ENCODE assay signal across 10 mouse cellular contexts in the genomic region with DNA sequence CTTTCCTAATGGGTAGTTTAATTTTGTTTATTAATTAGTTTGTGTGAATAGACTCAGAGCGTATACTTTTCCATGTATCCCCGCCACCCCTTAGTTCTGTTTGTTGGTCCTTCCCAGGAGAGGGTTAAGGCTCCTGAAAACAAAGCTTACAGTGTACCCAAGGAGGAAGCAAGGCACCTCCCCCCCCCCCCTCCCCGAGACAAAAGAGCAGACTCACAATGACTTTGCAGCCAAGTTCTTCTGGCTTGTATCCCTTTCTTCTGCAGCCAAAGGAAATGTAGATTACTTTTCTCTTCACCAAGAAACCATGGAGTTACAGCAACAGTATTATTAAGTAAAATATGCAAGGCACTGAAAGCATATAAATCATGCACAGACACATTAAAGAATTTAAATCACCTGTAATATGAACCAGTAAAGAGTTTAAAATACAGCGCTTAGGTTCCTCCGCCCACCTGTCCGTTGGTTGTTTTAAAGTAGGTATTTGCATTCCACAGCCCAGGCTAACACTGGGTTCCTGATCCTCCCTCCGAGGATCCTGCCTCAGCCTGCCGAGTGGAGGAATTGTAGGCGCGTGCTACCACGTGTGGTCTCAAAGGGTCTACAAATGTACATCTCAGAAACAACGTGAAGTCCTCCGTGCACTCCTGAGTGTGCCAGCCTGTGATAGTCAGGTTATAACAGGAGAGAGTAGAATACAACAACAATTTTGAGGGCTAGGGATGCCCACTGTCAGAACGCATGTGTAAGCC. TPM values are rescaled to one million over a fixed set of nuclear protein-coding genes. Genes with fewer than 3 reads are reported as not detected.
DNase-seq lines count a peak whose midpoint lies in the region; ATAC-seq and TF ChIP-seq lines count a peak whose summit lies in the region.
"Had no signal": no experiment of that assay in that cellular context is flagged by ENCODE, and none has a peak within 500 bp of the region (broad histone marks: within the 10 kb centered on the region; RNA-seq: fewer than 3 reads in every experiment).

No protein-coding gene starts in this region.

- 48% methylated on average over 14 of the region's 14 CpGs for WGBS in kidney, adult 2 months
- 42% methylated on average over 14 of the region's 14 CpGs for WGBS in liver, postnatal 0 days (ENCODE audit: insufficient replicate concordance)

- H3K4me3 ChIP-seq in kidney, adult 2 months (ENCODE audit: insufficient read depth, low read depth, low read length): no peak overlapping the region
- H3K4me3 ChIP-seq in MEL (ENCODE audit: control insufficient read depth in 1 of 2, insufficient read depth in 1 of 2, low read depth in 2 of 2, low read length in 2 of 2): peak overlapping the region; percentile 3 to 27; a peak in 3 of 4 replicates
- H3K4me3 ChIP-seq in liver, postnatal 0 days (ENCODE audit: low read depth, low read length): no peak overlapping the region
- H3K4me3 ChIP-seq: left cerebral cortex, adult 2 months had no signal

- H3K4me2 ChIP-seq in liver, postnatal 0 days (ENCODE audit: low read depth, low read length): peak overlapping the region; percentile 13; the same call in 1 of the 2 replicates

- no peaks in the 10 kb centered on the region for H3K9me3 ChIP-seq in MEL (replicated peaks; ENCODE audit: insufficient read depth, low read length)
- no peaks in the 10 kb centered on the region for H3K9me3 ChIP-seq in liver, postnatal 0 days (ENCODE audit: low read length)

- ATAC-seq in liver, postnatal 0 days: no peak
- no peak for ATAC-seq in erythroid progenitor cell, adult 5-6 weeks (replicated peaks; ENCODE audit: low FRiP score, poor library complexity, severe bottlenecking)

- no peaks in the 10 kb centered on the region for H3K27me3 ChIP-seq in kidney, adult 2 months (replicated peaks; ENCODE audit: control insufficient read depth, insufficient read depth, low read length)
- H3K27me3 ChIP-seq in MEL (ENCODE audit: control insufficient read depth in 1 of 2, insufficient read depth in 2 of 2, low read length in 2 of 2): no peaks in the 10 kb centered on the region
- H3K27me3 ChIP-seq in liver, postnatal 0 days (ENCODE audit: insufficient read depth, low read length): no peaks in the 10 kb centered on the region

- TF ChIP-seq POLR2A in kidney, adult 2 months (IDR thresholded peaks at IDR 0.05; ENCODE audit: low read depth, low read length): no peak
- no peak for TF ChIP-seq POLR2A in MEL (IDR thresholded peaks at IDR 0.05; ENCODE audit: control insufficient read depth in 1 of 2, insufficient read depth in 1 of 2, low read depth in 1 of 2, low read length in 2 of 2, poor library complexity in 1 of 2)

- TF ChIP-seq EP300 in MEL (IDR thresholded peaks at IDR 0.05; ENCODE audit: low read depth in 1 of 2, low read length in 2 of 2): no peak
- no peak for TF ChIP-seq EP300 in liver, postnatal 0 days (IDR thresholded peaks at IDR 0.05; ENCODE audit: low read depth)

- no peak for TF ChIP-seq CTCF in kidney, adult 2 months (conservative IDR thresholded peaks at IDR 0.05; ENCODE audit: insufficient read depth, insufficient read length, low read depth, low read length)
- no peak for TF ChIP-seq CTCF in MEL (IDR thresholded peaks at IDR 0.05 in 2 of 3, conservative IDR thresholded peaks at IDR 0.05 in 1 of 3; ENCODE audit: control insufficient read depth in 1 of 3, insufficient read depth in 1 of 3, low read depth in 2 of 3, low read length in 3 of 3, poor library complexity in 1 of 3, severe bottlenecking in 1 of 3)
- no peak for TF ChIP-seq CTCF in liver, postnatal 0 days (IDR thresholded peaks at IDR 0.05; ENCODE audit: low read depth)

- H3K27ac ChIP-seq in kidney, adult 2 months (ENCODE audit: insufficient read depth, low read depth, low read length): peak overlapping the region; percentile 67
- H3K27ac ChIP-seq in MEL (ENCODE audit: control insufficient read depth, low read depth, low read length): peak overlapping the region; percentile 71
- H3K27ac ChIP-seq in liver, postnatal 0 days (ENCODE audit: low read depth): peak overlapping the region; percentile 73
- H3K27ac ChIP-seq: left cerebral cortex, adult 2 months had no signal

- DNase-seq in kidney, adult 2 months: no peak
- no peak for DNase-seq in kidney, postnatal 4 days
- DNase-seq in MEL (ENCODE audit: low read depth, low spot score): peak; percentile 63
- DNase-seq in c-Kit-positive CD71-positive TER-119-negative erythroid progenitor cells, embryonic 14.5 days (ENCODE audit: low read depth): peak; percentile 40
- peak; percentile 32 for DNase-seq in liver, postnatal 0 days
- no peak for DNase-seq in adrenal gland, postnatal 14 days
- no peak for DNase-seq in frontal cortex, postnatal 36 days (ENCODE audit: low spot score in 2 of 2)
- DNase-seq: cerebellum, adult 18-20 months had no signal

- peaks cover 27% of the 10 kb centered on the region for H3K79me2 ChIP-seq in MEL (ENCODE audit: control insufficient read depth, insufficient read depth, low read length, poor library complexity)

- H3K4me1 ChIP-seq in kidney, adult 2 months (ENCODE audit: control insufficient read depth, insufficient read depth, low read length): peaks cover 13% of the 10 kb centered on the region
- H3K4me1 ChIP-seq in MEL (ENCODE audit: control insufficient read depth in 1 of 2, insufficient read depth in 2 of 2, low read length in 2 of 2): peaks cover 7 to 9% of the 10 kb centered on the region in 2 experiments
- peaks cover 19% of the 10 kb centered on the region for H3K4me1 ChIP-seq in liver, postnatal 0 days (ENCODE audit: insufficient read depth)

- peak overlapping the region; percentile 43 for H3K9ac ChIP-seq in MEL (ENCODE audit: control insufficient read depth, low read depth, low read length, poor library complexity, severe bottlenecking)
- no peak overlapping the region for H3K9ac ChIP-seq in liver, postnatal 0 days (replicated peaks)

- TF ChIP-seq RAD21 in MEL (IDR thresholded peaks at IDR 0.05; ENCODE audit: low read depth, low read length): no peak

- no peaks in the 10 kb centered on the region for H3K36me3 ChIP-seq in kidney, adult 2 months (ENCODE audit: control insufficient read depth, insufficient read depth, low read length)
- H3K36me3 ChIP-seq in MEL (ENCODE audit: control insufficient read depth in 1 of 2, insufficient read depth in 2 of 2, low read length in 2 of 2): peaks cover 5 to 22% of the 10 kb centered on the region in 2 experiments
- H3K36me3 ChIP-seq in liver, postnatal 0 days (replicated peaks; ENCODE audit: insufficient read depth, low read length): peaks cover under 1% of the 10 kb centered on the region; the same call in 1 of the 2 replicates

TF ChIP-seq in MEL, 35 proteins besides CTCF, POLR2A, EP300 and RAD21 (continues in another document):
- TF ChIP-seq BHLHE40 (IDR thresholded peaks at IDR 0.05; ENCODE audit: borderline replicate concordance, low read depth, low read length): no peak
- TF ChIP-seq MYB (IDR thresholded peaks at IDR 0.05; ENCODE audit: low read depth, low read length): no peak
- 0 out of 2 replicates have a peak, but pooled peaks have one; percentile 47 for TF ChIP-seq MYC (IDR thresholded peaks at IDR 0.05; ENCODE audit: low read depth, low read length)
- peak; percentile 92 for TF ChIP-seq GABPA (IDR thresholded peaks at IDR 0.05; ENCODE audit: low read depth, low read length)
- TF ChIP-seq POLR2AphosphoS2 (IDR thresholded peaks at IDR 0.05; ENCODE audit: low read length): no peak
- peak; percentile 59; the same call in 1 of the 2 replicates for TF ChIP-seq ETS1 (IDR thresholded peaks at IDR 0.05; ENCODE audit: low read depth, low read length)
- 0 out of 2 replicates have a peak, but pooled peaks have one; percentile 14 for TF ChIP-seq NELFE (IDR thresholded peaks at IDR 0.05; ENCODE audit: low read depth, low read length)
- 0 out of 2 replicates have a peak, but pooled peaks have one; percentile 22 for TF ChIP-seq ELF1 (IDR thresholded peaks at IDR 0.05; ENCODE audit: low read depth, low read length)
- no peak for TF ChIP-seq SIN3A (IDR thresholded peaks at IDR 0.05; ENCODE audit: low read length)
- TF ChIP-seq ZC3H11A (IDR thresholded peaks at IDR 0.05; ENCODE audit: low read depth, low read length): no peak
- TF ChIP-seq KAT2A (conservative IDR thresholded peaks at IDR 0.05; ENCODE audit: low read depth, low read length): no peak
- no peak for TF ChIP-seq USF1 (IDR thresholded peaks at IDR 0.05; ENCODE audit: low read depth, low read length)
- 0 out of 2 replicates have a peak, but pooled peaks have one; percentile 15 for TF ChIP-seq MXI1 (IDR thresholded peaks at IDR 0.05; ENCODE audit: low read depth, low read length)

RNA-seq across cellular contexts. Expression of gene Gclm, which starts 1.8 kb away (rescaled TPM):
- 227 and 313 TPM in 2 replicates for polyA plus RNA-seq in kidney, adult 2 months (2012; rRNA removed)
- total RNA-seq in MEL (2012; rRNA removed): 121 and 123 TPM in 2 replicates
- 100 to 1,000 TPM; 174 to 334 TPM for polyA plus RNA-seq in MEL (2012; ENCODE audit: insufficient read depth in 1 of 2, insufficient read length in 2 of 2, low read depth in 1 of 2, low replicate concordance in 2 of 2, missing spikeins in 1 of 2)
- polyA plus RNA-seq in liver, postnatal 0 days (2015; fragmentation: Nextera tagmentation; extraction: Ambion mirVana): 391 and 407 TPM in 2 replicates
- total RNA-seq in erythroid progenitor cell, adult 5-6 weeks (2015; ENCODE audit: low replicate concordance): 337 and 399 TPM in 2 replicates
- 336 and 379 TPM in 2 replicates for total RNA-seq in erythroid progenitor cell, adult 5-6 weeks (2017; ENCODE audit: low replicate concordance)
- total RNA-seq in adrenal gland, postnatal 14 days (2021): 60.8 and 92.3 TPM in 2 replicates

RNA-seq across cellular contexts. Expression of gene Dnttip2, which starts 30.6 kb away (rescaled TPM):
- 6.6 and 7.9 TPM in 2 replicates for polyA plus RNA-seq in kidney, adult 2 months (2012; rRNA removed)
- total RNA-seq in MEL (2012; rRNA removed): 70.6 and 84.4 TPM in 2 replicates
- 10 to 100 TPM in 1 of 2 experiments, not detected in 1; 90.5 TPM for polyA plus RNA-seq in MEL (2012; ENCODE audit: insufficient read depth in 1 of 2, insufficient read length in 2 of 2, low read depth in 1 of 2, low replicate concordance in 2 of 2, missing spikeins in 1 of 2)
- polyA plus RNA-seq in liver, postnatal 0 days (2015; fragmentation: Nextera tagmentation; extraction: Ambion mirVana): 23.8 and 25.3 TPM in 2 replicates
- total RNA-seq in erythroid progenitor cell, adult 5-6 weeks (2015; ENCODE audit: low replicate concordance): 58.7 and 68.3 TPM in 2 replicates
- total RNA-seq in erythroid progenitor cell, adult 5-6 weeks (2017; ENCODE audit: low replicate concordance): 23.7 and 31.9 TPM in 2 replicates
- total RNA-seq in adrenal gland, postnatal 14 days (2021): 42.9 and 44.7 TPM in 2 replicates

RNA-seq across cellular contexts. Expression of gene Bcar3, which starts 50.3 kb away (rescaled TPM):
- 41.3 and 45.1 TPM in 2 replicates for polyA plus RNA-seq in kidney, adult 2 months (2012; rRNA removed)
- not detected in 2 replicates for total RNA-seq in MEL (2012; rRNA removed)
- not detected for polyA plus RNA-seq in MEL (2012; ENCODE audit: insufficient read depth in 1 of 2, insufficient read length in 2 of 2, low read depth in 1 of 2, low replicate concordance in 2 of 2, missing spikeins in 1 of 2)
- polyA plus RNA-seq in liver, postnatal 0 days (2015; fragmentation: Nextera tagmentation; extraction: Ambion mirVana): 11.2 and 12.6 TPM in 2 replicates
- 0.72 TPM in 1 of 2 replicates, not detected in the other for total RNA-seq in erythroid progenitor cell, adult 5-6 weeks (2015; ENCODE audit: low replicate concordance)
- 2.6 TPM in 1 of 2 replicates, not detected in the other for total RNA-seq in erythroid progenitor cell, adult 5-6 weeks (2017; ENCODE audit: low replicate concordance)
- total RNA-seq in adrenal gland, postnatal 14 days (2021): 51.4 and 55.5 TPM in 2 replicates

Comparison
In these comparisons a context has a peak if more than half of its experiments do, and no peak if none do; other contexts are left out.
1. DNase-seq: peak in MEL (single experiment), c-Kit-positive CD71-positive TER-119-negative erythroid progenitor cells, embryonic 14.5 days (single experiment) and liver, postnatal 0 days (single experiment); none in kidney, adult 2 months (single experiment), kidney, postnatal 4 days (0 of 2), adrenal gland, postnatal 14 days (single experiment) and frontal cortex, postnatal 36 days (0 of 2).
2. H3K4me3 ChIP-seq: peak in MEL (2 of 2); none in kidney, adult 2 months (single experiment) and liver, postnatal 0 days (single experiment).
3. RNA of gene Bcar3, which starts 50.3 kb away (total RNA-seq): 51.4 to 55.5 TPM in adrenal gland, postnatal 14 days; 0.72 to 2.6 TPM in erythroid progenitor cell, adult 5-6 weeks and not detected in MEL; every median in the first group is over 10 times any median in the second.
4. Peak in every context shown above with its lines, with median percentiles within 50 percentile points of each other: H3K27ac ChIP-seq.